Mouse (Mus musculus) limb, embryonic 15.5 days (tissue): ENCODE data around the gene Hivep1. TPM values are rescaled to one million over a fixed set of nuclear protein-coding genes. Genes with fewer than 3 reads are reported as not detected.

Experiments used
- ATAC-seq: fragments of 200-750 bp; cut with Nextera tagmentation; 2 replicates; pipeline ENCODE4 v1.8.0; 2017; ENCODE audit warnings: low read depth, moderate TSS enrichment; ENCODE audit not compliant: insufficient number of reproducible peaks, low FRiP score, low TSS enrichment
- H3K27ac ChIP-seq: fragments of 300-500 bp; sonication (generic); 2 replicates; pipeline ENCODE4 v1.5.1; 2015; ENCODE audit warnings: moderate library complexity, mild to moderate bottlenecking, inconsistent platforms
- H3K27me3 ChIP-seq: fragments of 300-500 bp; sonication (generic); 2 replicates; pipeline ENCODE4 v1.6.1; 2015; ENCODE audit warnings: inconsistent platforms
- H3K36me3 ChIP-seq: fragments of 300-500 bp; sonication (generic); 2 replicates; pipeline ENCODE4 v1.6.1; 2015; ENCODE audit warnings: inconsistent platforms
- H3K4me1 ChIP-seq: fragments of 300-500 bp; sonication (generic); 2 replicates; pipeline ENCODE4 v1.6.1; 2015; ENCODE audit warnings: inconsistent platforms
- H3K4me2 ChIP-seq: fragments of 300-500 bp; sonication (generic); 2 replicates; pipeline ENCODE4 v1.6.1; 2015; ENCODE audit warnings: mild to moderate bottlenecking, inconsistent platforms
- H3K4me3 ChIP-seq: fragments of 300-500 bp; sonication (generic); 2 replicates; pipeline ENCODE4 v1.5.1; 2015; ENCODE audit warnings: mild to moderate bottlenecking, inconsistent platforms
- H3K9ac ChIP-seq: fragments of 300-500 bp; sonication (generic); 2 replicates; pipeline ENCODE4 v1.6.1; 2015; ENCODE audit warnings: inconsistent platforms
- H3K9me3 ChIP-seq: fragments of 300-500 bp; sonication (generic); 2 replicates; pipeline ENCODE4 v1.6.1; 2016; ENCODE audit warnings: inconsistent platforms
- WGBS: fragments of 180-500 bp; shearing (Covaris S2); methylation state at CpG from one replicate; pipeline ENCODE4 v1.1.7; 2015; 5-methylcytosine and 5-hydroxymethylcytosine counted together
- polyA plus RNA-seq: library from polyadenylated mRNA; unstranded; fragments of >200 nt; fragmentation: Nextera tagmentation; extraction: Ambion mirVana; gene quantifications from 2 replicates; pipeline ENCODE4 v1.2.1, GENCODE M21; 2015

The Hivep1 gene
- polyA plus RNA-seq, 1 experiment from 2014 or later, result 13.1 TPM

- Histone ChIP-seq H3K9me3 (no peaks in the 10 kb centered on the region), H3K4me3 (no peak overlapping the region), H3K36me3 (no peaks in the 10 kb centered on the region), H3K4me1 (0 out of 2 replicates have a peak, but pooled peaks cover 5% of the 10 kb centered on the region), H3K9ac (no peak overlapping the region), H3K4me2 (no peak overlapping the region), H3K27ac (no peak overlapping the region), H3K27me3 (no peaks in the 10 kb centered on the region)
- ATAC-seq, result no peak
- WGBS, result 85% methylated on average over 5 of the region's 5 CpGs
Observed at GRCm38 (mm10) chr13:42121106-42121776, 69.4 kb downstream of the Hivep1 start.

DNA sequence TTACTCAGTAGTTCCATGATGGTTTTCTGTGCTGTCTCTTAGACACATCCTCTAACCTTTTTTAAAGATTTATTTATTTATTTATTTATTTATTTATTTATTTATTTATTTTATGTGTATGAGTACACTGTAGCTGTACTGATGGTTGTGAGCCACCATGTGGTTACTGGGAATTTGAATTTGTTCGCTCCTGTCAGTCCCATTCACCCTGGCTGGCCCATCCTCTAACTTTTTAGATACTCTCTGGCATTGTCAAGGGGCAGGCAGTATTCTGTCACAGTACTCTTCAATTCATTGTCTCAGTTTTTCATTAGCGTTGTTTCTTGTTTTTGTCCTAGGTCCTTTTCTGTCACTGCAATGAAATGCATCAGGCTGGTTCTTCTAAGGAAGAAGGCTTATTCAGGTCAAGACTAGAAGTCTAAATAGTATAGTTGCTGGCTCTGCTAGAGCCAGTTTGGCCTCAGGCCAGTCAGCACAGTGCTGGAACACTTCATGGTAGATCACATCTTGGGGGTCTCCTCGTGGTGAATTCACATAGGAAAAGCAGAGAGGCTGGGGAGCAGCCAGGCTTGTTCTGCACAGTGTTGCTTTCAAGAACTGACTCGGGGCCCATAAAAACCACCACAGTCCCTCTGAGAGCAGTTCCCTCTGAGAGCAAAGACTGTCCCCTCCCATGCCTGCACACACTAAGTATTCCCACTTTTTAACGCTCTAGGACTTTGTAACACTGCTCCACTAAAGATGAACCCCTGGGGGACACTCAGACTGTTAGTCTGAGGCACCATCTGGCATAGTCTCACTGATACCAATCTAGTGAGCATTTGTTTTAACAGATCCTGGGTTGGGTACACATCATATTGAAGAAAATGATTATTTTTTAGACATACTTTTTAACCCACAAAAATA lies 70.2 kb downstream of the Hivep1 start:
- no peak overlapping the region for H3K4me2 ChIP-seq

GRCm38 (mm10) chr13:42144627-42145026 lies 92.8 kb downstream of the Hivep1 start:
- Histone ChIP-seq H3K9ac (no peak overlapping the region), H3K27ac (no peak overlapping the region), H3K9me3 (no peaks in the 10 kb centered on the region), H3K4me1 (peaks cover 4% of the 10 kb centered on the region), H3K27me3 (no peaks in the 10 kb centered on the region), H3K4me3 (no peak overlapping the region), H3K36me3 (0 out of 2 replicates have a peak, but pooled peaks cover 5% of the 10 kb centered on the region), H3K4me2 (no peak overlapping the region)
- no peak for ATAC-seq
- WGBS, result 71% methylated on average over 3 of the region's 3 CpGs

More for the DNA sequence above, 70.2 kb downstream of the Hivep1 start:
- no peak overlapping the region for H3K4me3 ChIP-seq
- no peaks in the 10 kb centered on the region for H3K9me3 ChIP-seq
- H3K27me3 ChIP-seq, result no peaks in the 10 kb centered on the region
- no peak overlapping the region for H3K27ac ChIP-seq
- 62% methylated on average over 5 of the region's 5 CpGs for WGBS
- H3K9ac ChIP-seq, result no peak overlapping the region
- ATAC-seq, result no peak
- H3K4me1 ChIP-seq, result 0 out of 2 replicates have a peak, but pooled peaks cover 5% of the 10 kb centered on the region
- no peaks in the 10 kb centered on the region for H3K36me3 ChIP-seq

- Histone ChIP-seq H3K9me3 (no peaks in the 10 kb centered on the region), H3K36me3 (peaks cover 2% of the 10 kb centered on the region), H3K4me2 (no peak overlapping the region), H3K27me3 (no peaks in the 10 kb centered on the region), H3K4me1 (peaks cover 17% of the 10 kb centered on the region), H3K9ac (no peak overlapping the region), H3K27ac (peak overlapping the region; percentile 24; the same call in 1 of the 2 replicates), H3K4me3 (no peak overlapping the region)
- ATAC-seq, result no peak
- 45% methylated on average over 9 of the region's 9 CpGs for WGBS
Observed at GRCm38 (mm10) chr13:42149328-42150071, 97.7 kb downstream of the Hivep1 start.

GRCm38 (mm10) chr13:42150072-42150450 lies 98.2 kb downstream of the Hivep1 start:
- Histone ChIP-seq H3K9ac (no peak overlapping the region), H3K27me3 (no peaks in the 10 kb centered on the region), H3K27ac (peak overlapping the region; percentile 24; the same call in 1 of the 2 replicates), H3K4me3 (no peak overlapping the region), H3K4me2 (no peak overlapping the region), H3K9me3 (no peaks in the 10 kb centered on the region), H3K36me3 (peaks cover 8% of the 10 kb centered on the region), H3K4me1 (peaks cover 17% of the 10 kb centered on the region)
- WGBS, result 47% methylated on average over 5 of the region's 5 CpGs
- no peak for ATAC-seq

- no peak for ATAC-seq
- peaks cover 17% of the 10 kb centered on the region for H3K4me1 ChIP-seq
- no peak overlapping the region for H3K4me2 ChIP-seq
- WGBS, result 64% methylated on average over 9 of the region's 9 CpGs
- H3K4me3 ChIP-seq, result no peak overlapping the region
- H3K27me3 ChIP-seq, result no peaks in the 10 kb centered on the region
- no peak overlapping the region for H3K9ac ChIP-seq
- H3K27ac ChIP-seq, result 0 out of 2 replicates have a peak overlapping the region, but pooled peaks have one; percentile 24
- H3K9me3 ChIP-seq, result no peaks in the 10 kb centered on the region
- H3K36me3 ChIP-seq, result peaks cover 13% of the 10 kb centered on the region
Observed at GRCm38 (mm10) chr13:42150462-42151127, 98.8 kb downstream of the Hivep1 start.

GRCm38 (mm10) chr13:42158259-42158658 lies 106.4 kb downstream of the Hivep1 start:
- 91% methylated on average over 14 of the region's 14 CpGs for WGBS
- H3K36me3 ChIP-seq, result peaks cover 39% of the 10 kb centered on the region
- no peak for ATAC-seq
- H3K9ac ChIP-seq, result no peak overlapping the region
- H3K27me3 ChIP-seq, result no peaks in the 10 kb centered on the region
- H3K4me3 ChIP-seq, result no peak overlapping the region
- no peak overlapping the region for H3K4me2 ChIP-seq
- no peaks in the 10 kb centered on the region for H3K4me1 ChIP-seq
- H3K9me3 ChIP-seq, result no peaks in the 10 kb centered on the region
- H3K27ac ChIP-seq, result no peak overlapping the region

DNA sequence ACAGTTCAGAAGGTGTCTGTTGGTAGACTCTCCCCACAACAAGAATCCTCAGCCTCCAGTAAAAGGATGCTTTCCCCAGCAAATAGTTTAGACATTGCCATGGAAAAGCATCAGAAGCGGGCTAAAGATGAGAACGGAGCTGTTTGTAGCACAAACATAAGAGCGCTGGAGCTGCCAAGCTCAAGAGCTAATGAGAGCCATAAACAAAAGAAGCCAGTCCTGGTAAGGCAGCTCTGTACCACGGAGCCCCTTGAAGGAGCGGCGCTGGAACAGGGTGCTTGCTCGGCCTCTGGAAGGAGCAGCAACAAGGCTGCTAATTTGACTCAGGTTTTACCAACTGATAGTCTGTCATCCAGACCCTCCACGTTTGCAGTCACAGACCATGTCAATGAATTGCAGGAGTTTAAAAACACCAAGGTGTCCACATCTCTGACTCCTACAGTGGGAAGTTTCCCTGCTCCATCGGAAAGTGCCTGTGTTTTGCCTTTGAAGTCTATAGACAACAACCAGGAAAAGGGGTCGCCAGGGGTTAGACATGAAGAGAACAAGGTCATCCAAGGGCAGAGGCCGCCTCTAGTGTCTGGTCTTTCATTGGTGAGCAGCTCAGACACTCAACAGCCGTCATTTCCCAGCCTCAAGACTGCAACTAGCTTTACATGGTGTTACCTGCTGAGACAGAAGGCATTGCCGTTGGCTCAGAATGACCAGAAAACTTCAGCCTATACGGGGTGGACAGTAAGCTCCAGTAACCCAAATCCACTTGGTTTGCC lies 107.8 kb downstream of the Hivep1 start:
- Histone ChIP-seq H3K4me1 (no peaks in the 10 kb centered on the region), H3K9me3 (no peaks in the 10 kb centered on the region), H3K27ac (no peak overlapping the region; the same call in 1 of the 2 replicates), H3K4me3 (no peak overlapping the region), H3K27me3 (no peaks in the 10 kb centered on the region), H3K4me2 (no peak overlapping the region), H3K9ac (no peak overlapping the region), H3K36me3 (peaks cover 36% of the 10 kb centered on the region)
- no peak for ATAC-seq
- 48% methylated on average over 14 of the region's 14 CpGs for WGBS

DNA sequence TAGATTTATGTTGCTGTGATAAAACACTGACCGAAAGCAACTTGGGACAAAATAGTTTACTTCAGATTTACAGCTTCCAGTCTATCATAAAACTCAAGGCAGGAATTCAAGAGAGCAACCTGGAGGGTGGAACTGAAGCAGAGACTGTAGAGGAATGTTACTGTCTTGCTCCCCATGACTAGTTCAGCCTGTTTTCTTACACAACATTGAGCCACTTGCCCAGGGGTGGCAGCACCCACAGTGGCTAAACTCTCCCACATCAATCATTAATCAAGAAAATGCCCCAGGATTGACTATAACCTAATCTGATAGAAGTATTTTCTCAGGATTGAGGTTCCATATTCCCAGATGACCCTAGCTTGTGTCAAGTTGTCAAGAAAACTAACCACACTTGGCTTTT lies 119.0 kb downstream of the Hivep1 start:
- no peak overlapping the region for H3K4me3 ChIP-seq
- no peak overlapping the region for H3K9ac ChIP-seq
- H3K27ac ChIP-seq, result no peak overlapping the region
- 53% methylated on average over 1 of the region's 1 CpGs for WGBS
- no peak for ATAC-seq
- H3K27me3 ChIP-seq, result no peaks in the 10 kb centered on the region
- peaks cover 24% of the 10 kb centered on the region for H3K36me3 ChIP-seq
- H3K9me3 ChIP-seq, result no peaks in the 10 kb centered on the region
- H3K4me2 ChIP-seq, result no peak overlapping the region
- H3K4me1 ChIP-seq, result no peaks in the 10 kb centered on the region

- no peaks in the 10 kb centered on the region for H3K27me3 ChIP-seq
- 42% methylated on average over 3 of the region's 3 CpGs for WGBS
Observed at GRCm38 (mm10) chr13:42174827-42175420, 123.1 kb downstream of the Hivep1 start.

More at GRCm38 (mm10) chr13:42174827-42175420, 123.1 kb downstream of the Hivep1 start:
- H3K4me1 ChIP-seq, result no peaks in the 10 kb centered on the region
- no peaks in the 10 kb centered on the region for H3K9me3 ChIP-seq
- no peak overlapping the region for H3K4me3 ChIP-seq
- no peak overlapping the region for H3K27ac ChIP-seq
- no peak for ATAC-seq
- H3K36me3 ChIP-seq, result peaks cover 25% of the 10 kb centered on the region
- H3K4me2 ChIP-seq, result no peak overlapping the region
- no peak overlapping the region for H3K9ac ChIP-seq
